Mouse (Mus musculus): ENCODE results near the gene Dio2. TPM values are rescaled to one million over a fixed set of nuclear protein-coding genes. Genes with fewer than 3 reads are reported as not detected.

Dio2 gene
- under 1 TPM; 0.12 to 0.17 TPM for polyA plus RNA-seq (2017; shearing (Covaris generic))

GRCm38 (mm10) chr12:90738388-90739223, at the start of gene Dio2:
Dio2 (minus strand) TSS chr12:90738438.

Data from inflammation-experienced regulatory T-cells (primary cell).